Mouse (Mus musculus) left cerebral cortex, adult 8-10 months (tissue): Measurements from ENCODE around the gene Apeh. TPM values are rescaled to one million over a fixed set of nuclear protein-coding genes. Genes with fewer than 3 reads are reported as not detected.
"Not testable (repeated sequence)": the region's sequence is repeated elsewhere in the genome, so short reads cannot be mapped to it uniquely, and the experiment has no call there.

ENCODE experiments used
- DNase-seq, 2 experiments: peaks; one replicate each; pipeline ENCODE4 v3.0.0; 2022; ENCODE audit warnings: low spot score in 2 of 2
- total RNA-seq, 4 experiments: library from RNA; stranded (reverse); gene quantifications; 2 replicates each; pipeline ENCODE4 v1.2.4; 2022

The Apeh gene
- 10 to 100 TPM; 34.9 to 41.9 (median 39.3) TPM for total RNA-seq

DNA sequence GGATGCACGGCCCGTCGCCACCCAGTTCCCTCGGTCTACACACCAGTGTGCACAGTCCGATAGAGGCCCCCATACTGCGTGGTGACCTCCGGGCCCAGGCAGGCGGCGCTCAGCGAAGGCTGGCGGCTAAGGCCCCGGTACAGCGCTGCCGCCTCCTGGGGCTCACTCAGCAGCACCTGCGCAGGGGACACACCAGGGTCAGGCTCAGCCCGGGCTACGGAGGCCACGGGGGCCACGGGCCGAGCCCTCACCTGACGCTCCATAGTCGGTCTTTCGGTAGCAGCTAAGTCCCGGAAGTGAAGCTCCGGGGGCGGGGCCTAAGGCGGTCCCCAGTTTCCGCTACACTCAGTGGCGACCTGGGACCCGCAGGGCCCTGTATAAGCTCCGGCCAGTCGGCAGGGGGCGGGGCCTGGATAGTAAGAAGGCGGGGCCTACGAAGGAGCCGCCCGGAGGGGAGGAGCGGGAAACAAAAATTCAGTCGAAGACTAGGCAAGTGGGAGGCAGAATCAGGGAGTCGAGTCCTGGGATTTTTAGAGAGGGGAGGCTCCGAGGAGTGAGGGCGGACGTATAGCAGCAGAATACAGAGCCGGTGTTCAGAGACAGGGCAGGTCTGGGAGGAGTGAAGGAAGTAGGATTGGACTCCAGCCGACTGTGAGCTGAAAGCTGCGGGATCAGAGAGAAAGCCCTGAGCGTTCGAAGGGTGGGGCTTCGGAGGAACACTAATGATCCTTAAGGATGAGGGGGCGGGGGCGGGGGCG lies at the start of gene Apeh:
Gene Apeh (minus strand): TSS at position 423 of the 758 bp plus-strand sequence.
- DNase-seq = peak; percentile 73 to 88

- DNase-seq = no peak
Measured at GRCm38 (mm10) chr9:108143470-108143869, 49.1 kb upstream of the Apeh start.

DNA sequence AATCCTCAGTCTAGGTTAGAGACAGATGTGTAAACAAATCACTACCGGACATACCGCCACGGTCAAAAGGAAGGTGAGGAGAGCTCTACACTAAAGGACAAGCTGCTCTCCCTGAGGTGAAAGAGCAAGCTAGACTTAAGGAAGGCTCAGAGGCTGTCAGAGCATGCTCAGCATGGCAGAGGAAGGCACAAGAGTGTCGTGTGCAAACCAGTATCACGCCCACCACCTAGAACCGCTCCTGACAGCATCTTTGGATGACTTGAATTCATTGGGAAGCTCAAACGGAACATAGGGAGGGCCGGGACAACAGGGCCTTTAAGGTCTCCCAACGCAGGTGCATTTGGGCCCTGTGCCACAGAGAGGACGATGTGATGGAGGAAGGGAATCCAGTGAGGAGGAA lies 47.0 kb upstream of the Apeh start:
- no peak for DNase-seq

DNA sequence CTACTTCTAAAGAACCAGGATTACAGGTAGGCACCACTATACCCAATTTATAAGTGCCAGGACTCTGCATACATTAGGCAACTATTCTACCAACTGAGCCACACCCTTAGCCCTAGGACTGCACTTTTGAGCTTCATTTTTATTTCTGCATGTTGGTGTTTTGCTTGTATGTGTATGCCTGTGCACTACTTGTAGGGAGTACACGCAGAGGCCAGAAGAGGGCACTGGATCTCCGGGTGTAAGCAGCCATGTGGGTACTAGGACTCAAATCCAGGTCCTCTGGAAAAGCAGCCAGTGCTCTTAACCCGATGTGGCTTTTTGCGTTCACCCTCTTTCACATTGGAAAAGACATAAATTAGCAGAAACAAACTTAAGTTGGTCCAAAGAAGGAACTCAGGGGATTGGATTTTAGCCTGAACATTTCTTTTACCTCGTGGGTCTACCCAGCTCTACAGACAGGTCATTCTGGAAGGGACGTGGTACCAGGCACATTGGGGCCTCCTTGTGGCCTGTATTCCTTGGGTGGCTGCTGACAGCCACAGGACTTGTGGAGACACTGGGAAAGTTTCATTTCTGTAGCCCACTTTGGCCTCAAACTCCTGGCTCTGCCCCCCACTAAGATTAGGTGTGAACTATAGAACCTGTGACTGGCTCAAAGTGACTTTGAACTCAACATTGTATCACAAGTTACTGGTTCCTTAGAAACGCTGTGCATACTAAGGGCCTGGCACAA lies 45.7 kb upstream of the Apeh start:
- peak in 1 of 2 experiments; percentile 13 for DNase-seq

DNA sequence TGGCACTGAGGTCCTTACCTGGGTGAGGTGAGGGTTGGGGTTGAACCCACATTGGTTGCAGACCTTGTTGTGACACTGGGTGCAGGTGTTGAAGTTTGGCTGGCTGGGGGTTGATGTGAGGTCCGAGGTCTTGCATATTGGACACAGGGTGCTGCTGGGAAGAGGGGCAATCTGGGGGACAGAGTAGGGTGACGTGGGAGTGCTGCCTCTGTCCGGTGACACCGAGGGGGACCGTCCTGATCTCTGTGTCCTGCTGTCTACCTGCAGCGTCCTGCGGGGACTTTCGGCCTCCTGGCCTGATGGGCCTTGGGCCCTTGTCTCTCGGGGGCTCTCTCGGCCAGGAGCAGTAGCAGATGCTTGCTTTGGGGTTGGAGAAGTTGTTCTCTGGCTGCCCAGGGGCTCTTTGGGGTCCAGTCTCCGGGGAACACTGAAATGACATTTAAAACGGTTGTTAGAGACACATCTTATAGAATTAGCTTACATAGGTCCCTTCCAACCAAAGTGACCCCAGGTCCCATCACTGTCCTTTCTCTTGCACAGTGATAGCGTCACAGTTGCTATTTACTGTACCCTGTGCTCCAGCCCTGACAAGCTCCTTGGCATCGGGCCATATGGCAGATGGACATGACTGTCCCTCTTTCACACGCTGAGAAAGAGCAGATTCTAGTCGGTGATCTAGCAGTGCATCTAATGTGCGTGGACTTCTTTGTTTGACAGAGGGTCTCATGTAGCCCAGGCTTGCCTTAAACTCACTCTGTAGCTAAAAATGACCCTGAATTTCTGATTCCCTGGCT lies 45.0 kb upstream of the Apeh start:
- DNase-seq = peak in 1 of 2 experiments; percentile 37

DNA sequence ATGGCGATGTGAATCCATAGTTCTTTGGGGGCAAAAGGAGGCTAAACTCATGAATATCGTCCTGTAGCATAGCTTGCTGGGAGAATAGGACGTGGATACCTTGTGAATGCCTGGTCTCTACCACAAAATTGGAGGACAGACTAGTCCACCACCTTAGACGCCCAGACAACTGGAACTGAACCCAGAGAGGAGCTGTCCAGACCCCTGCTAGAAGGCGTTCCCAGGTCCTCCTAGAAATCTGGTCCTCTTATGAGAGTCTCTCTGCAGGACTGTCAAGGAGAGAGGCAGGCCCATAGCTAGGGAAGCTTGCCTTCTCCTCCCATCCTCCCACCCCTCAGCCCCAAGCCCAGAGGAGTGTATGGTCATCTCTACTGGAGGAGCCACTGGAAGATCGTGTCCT lies 43.7 kb upstream of the Apeh start:
- DNase-seq = no peak

DNA sequence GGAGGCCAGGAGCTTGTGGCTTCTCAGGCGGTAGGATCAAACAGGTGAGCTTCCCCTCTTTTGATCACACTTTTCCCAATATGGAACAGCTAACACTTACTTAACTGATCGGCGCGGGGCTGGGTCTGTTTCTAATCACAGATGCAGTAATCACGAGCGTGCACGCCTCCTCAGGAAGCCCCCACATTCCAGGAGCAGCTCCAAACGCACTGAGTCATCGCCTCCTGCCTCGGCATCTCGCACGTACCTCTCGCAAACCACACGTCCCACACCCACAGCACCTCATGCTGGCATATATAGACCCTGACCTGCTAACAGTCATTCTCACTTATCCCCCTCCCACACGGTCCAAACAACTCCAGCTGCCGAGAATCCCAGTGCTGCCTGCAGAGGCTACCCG lies 43.1 kb upstream of the Apeh start:
- DNase-seq = peak; percentile 61 to 98

- peak in 1 of 2 experiments; percentile 90 for DNase-seq
Measured at GRCm38 (mm10) chr9:108136930-108137462, 42.6 kb upstream of the Apeh start.

DNA sequence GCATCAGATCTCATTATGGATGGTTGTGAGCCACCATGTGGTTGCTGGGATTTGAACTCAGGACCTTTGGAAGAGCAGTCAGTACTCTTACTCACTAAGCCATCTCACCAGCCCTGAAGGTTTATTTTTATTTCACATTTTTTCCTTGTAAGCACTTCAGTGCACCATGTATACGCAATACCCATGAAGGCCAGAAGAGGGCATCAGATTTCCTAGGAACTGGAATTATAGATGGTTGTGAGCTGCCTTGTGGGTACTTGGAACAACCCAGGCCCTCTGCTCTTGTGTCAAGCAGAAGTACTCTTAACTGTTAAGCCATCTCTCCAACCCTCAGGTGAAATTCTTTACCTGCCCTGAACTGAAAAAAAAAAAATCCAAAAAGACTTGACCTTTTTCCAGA lies 41.8 kb upstream of the Apeh start:
- no peak for DNase-seq

DNA sequence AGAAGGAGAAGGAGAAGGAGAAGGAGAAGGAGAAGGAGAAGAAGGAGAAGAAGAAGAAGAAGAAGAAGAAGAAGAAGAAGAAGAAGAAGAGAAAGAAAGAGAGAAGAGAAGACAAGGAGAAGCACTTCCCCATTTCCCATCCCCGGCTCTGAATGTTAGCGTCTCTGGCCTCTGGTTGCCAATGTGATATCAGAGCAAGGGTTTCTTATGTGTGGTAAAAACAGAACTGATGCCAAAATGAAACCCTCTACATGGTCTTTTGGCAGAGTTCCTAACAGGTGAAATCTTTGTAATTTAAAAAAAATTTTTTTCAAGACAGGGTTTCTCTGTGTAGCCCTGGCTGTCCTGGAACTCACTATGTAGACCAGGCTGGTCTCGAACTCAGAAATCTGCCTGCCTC lies 41.3 kb upstream of the Apeh start:
- DNase-seq = not testable (repeated sequence)

DNA sequence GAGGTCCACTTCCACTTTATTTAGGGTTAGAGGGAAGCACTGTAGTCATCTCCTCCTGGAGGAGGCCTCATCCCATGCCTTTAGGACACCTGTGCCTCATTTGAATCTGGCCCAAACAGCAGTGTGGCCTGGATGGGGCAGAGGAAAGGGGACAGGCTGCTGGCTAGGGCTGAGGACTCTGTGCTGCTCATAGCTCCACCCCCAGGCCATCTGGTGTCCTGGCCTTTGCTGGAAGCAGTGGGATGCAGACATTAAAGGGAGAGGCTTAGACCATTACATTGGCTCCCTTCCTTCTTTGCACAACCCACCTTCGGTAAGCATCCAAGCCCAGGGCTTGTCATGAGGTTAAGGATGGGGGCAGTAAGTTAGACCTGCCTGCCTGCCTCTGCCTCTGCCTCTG lies 39.1 kb upstream of the Apeh start:
- no peak for DNase-seq

GRCm38 (mm10) chr9:108132373-108132772 lies 38.0 kb upstream of the Apeh start:
- DNase-seq = no peak

DNA sequence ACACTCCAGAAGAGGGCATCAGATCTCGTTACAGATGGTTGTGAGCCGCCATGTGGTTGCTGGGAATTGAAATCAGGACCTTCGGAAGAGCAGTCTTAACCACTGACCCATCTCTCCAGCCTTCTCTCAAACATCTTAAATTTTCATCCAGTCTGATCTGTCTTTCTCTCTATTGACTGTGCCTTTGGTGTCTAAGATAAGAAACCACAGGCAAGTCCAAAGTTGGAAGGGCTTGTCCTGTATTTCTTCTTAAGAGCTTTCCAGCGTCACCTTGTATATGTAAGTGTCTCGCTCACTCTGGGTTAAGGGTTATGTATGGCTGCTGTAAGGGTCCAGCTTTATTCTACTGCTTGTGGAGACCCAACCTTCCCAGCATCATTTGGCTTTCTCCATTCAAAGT lies 37.1 kb upstream of the Apeh start:
- DNase-seq = no peak

DNA sequence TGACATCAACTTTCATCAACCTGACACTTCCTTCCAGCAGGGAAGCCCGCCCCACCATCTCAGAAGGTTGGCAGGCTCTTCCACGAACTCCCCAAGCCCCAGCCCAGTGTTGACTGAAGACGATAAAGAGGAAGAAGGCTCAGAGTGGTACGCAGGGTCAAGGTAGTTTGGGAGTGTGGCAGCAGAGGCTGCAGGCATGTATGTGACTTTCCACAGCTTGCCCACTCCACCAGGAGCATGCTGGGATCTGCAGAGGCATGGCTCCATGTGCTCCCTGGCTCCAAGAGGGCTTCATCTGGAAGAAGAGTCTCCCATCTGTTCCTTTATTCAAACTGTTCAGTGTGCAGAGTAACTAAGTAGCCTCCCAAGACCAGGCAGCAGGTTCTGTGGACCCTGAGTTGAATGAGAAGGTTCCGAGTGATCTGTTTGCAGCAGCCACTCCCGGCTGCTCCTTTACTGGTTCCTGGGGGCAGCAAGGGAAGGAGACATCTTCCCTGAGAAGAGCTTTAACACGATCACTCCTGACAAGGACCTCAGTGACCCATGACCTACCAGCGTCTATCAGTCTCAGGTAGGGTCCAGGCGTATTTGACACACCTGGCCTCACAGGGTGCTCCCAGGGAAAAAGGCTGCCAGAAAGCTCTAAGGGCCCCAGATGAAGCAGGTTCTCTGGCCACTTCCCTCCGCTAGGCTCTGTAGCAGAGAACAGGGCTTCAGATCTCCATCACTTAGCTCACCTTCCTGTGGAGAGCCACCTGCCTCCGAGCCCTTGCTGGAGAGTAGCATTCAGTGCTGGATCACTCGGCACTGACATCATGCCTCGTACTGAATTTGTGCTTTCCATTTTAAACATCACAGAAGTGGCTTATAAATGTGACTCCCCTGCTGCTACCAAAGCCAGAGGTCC lies 34.9 kb upstream of the Apeh start:
- DNase-seq = no peak

GRCm38 (mm10) chr9:108128248-108128647 lies 33.8 kb upstream of the Apeh start:
- DNase-seq = peak in 1 of 2 experiments; percentile 88

DNA sequence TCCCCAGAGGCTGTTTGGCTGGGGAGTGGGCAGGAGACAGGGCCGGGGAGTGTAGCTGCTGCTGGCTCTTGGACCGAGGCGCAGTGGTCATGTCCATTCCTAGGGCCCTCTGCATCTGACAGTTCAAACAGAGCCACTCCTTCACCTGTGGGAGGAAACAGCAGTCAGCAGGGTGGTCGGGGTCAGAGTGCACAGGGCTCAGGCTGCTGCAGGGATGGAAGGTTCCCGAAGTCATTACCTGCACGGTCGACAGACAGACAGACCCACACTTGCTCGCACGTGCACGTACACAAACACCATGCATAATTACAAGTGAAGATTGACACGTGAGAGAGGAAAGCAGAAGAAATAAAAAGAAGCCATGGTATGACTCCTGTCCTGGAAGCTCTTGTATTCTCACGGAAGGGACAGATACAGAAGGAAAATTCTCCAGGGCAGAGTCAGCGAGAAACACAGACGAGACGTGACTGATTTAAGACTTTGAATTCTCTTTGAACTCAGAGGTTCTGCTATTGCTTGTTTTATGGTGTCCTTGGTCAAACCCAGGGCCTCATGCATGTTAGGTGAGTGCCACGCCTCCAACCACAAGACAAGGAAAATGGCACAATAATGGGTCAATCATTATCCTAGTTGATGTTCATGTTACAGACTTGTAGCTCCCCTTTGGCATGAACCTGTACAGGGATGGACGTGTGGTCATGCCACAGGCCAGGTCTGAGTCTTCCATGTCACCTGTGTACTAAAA lies 32.2 kb upstream of the Apeh start:
- DNase-seq = no peak

DNA sequence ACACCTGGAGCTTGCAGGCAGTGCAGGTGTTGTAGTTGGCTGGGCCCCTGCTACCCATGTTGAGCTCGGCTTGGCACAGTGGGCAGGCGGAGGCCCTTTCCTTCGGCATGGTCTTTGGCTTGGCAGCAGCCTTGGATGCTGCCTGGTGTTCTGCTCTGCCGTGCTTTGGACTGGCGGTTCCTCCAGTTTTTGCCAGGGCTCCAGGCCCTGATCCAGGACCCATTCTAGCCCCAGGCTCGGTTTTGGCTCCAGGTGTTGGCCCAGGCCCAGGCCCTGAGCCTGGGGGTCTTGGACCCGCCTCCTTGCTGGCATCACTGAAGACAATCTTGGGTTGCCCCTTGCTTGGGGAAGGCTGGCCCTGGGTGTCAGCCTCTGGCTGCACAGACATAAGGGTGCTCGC lies 31.3 kb upstream of the Apeh start:
- DNase-seq = no peak

DNA sequence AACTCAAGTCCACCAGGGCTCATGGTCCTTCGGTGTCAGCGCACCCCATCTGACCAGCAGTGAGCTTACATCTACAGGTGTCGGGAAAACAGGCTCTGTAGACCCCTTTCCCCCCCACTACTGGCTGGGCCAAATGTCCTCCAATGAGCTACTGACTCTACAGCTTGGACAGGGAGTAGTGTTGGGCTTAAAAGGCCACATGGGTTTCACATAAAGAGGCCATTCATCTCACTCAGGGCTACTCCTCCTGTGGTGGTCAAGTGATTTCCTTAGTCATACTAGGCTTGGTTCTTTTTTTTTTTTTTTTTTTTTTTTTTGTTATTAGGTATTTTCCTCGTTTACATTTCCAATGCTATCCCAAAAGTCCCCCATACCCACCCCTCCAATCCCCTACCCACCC lies 29.5 kb upstream of the Apeh start:
- DNase-seq = no peak

GRCm38 (mm10) chr9:108121170-108121969 lies 27.0 kb upstream of the Apeh start:
- DNase-seq = no peak
